Mouse (Mus musculus) forebrain, embryonic 11.5 days (tissue): ENCODE data around the gene Mboat1. TPM values are rescaled to one million over a fixed set of nuclear protein-coding genes. Genes with fewer than 3 reads are reported as not detected.
A peak's percentile ranks its signal among the peaks of the same experiment; 100 is the strongest.

Source experiments
- ATAC-seq: fragments of 200-750 bp; cut with Nextera tagmentation; replicated peaks from 2 replicates; pipeline ENCODE4 v1.8.0; 2017; ENCODE audit warnings: moderate TSS enrichment; ENCODE audit not compliant: low FRiP score
- DNase-seq: peaks from one replicate; pipeline ENCODE4 v3.0.0-alpha.2; 2017; ENCODE audit warnings: low spot score
- H3K27ac ChIP-seq: fragments of 300-500 bp; sonication (generic); 2 replicates; pipeline ENCODE4 v1.5.1; 2014; ENCODE audit warnings: low read depth, low read length
- H3K27me3 ChIP-seq: fragments of 300-500 bp; sonication (generic); 2 replicates; pipeline ENCODE4 v1.6.1; 2014; ENCODE audit warnings: mild to moderate bottlenecking, low read length, mixed read lengths; ENCODE audit not compliant: control insufficient read depth, insufficient read depth
- H3K36me3 ChIP-seq: fragments of 300-500 bp; sonication (generic); 2 replicates; pipeline ENCODE4 v1.6.1; 2014; ENCODE audit warnings: mild to moderate bottlenecking, low read length, moderate library complexity, mixed read lengths; ENCODE audit not compliant: control insufficient read depth, insufficient read depth
- H3K4me1 ChIP-seq: fragments of 300-500 bp; sonication (generic); replicated peaks from 2 replicates; pipeline ENCODE4 v1.6.1; 2014; ENCODE audit warnings: low read length, mixed read lengths; ENCODE audit not compliant: control insufficient read depth, insufficient read depth
- H3K4me2 ChIP-seq: fragments of 300-500 bp; sonication (generic); 2 replicates; pipeline ENCODE4 v1.6.1; 2014; ENCODE audit warnings: low read depth, mild to moderate bottlenecking, low read length, moderate library complexity, mixed read lengths; ENCODE audit not compliant: severe bottlenecking
- H3K4me3 ChIP-seq: fragments of 300-500 bp; sonication (generic); 2 replicates; pipeline ENCODE4 v1.5.1; 2014; ENCODE audit warnings: low read depth, low read length
- H3K9ac ChIP-seq: fragments of 300-500 bp; sonication (generic); 2 replicates; pipeline ENCODE4 v1.6.1; 2014; ENCODE audit warnings: low read length
- H3K9me3 ChIP-seq: fragments of 300-500 bp; sonication (generic); 2 replicates; pipeline ENCODE4 v1.6.1; 2016; ENCODE audit warnings: low read length, mixed read lengths; ENCODE audit not compliant: control insufficient read depth
- WGBS: fragments of 180-500 bp; shearing (Covaris S2); extraction: QIAGEN DNeasy Blood & Tissue Kit; methylation state at CpG from one replicate; pipeline ENCODE4 v1.1.7; 2014; 5-methylcytosine and 5-hydroxymethylcytosine counted together
- polyA plus RNA-seq: library from polyadenylated mRNA; unstranded; fragments of >200 nt; fragmentation: Nextera tagmentation; extraction: Ambion mirVana; gene quantifications from 2 replicates; pipeline ENCODE4 v1.2.1, GENCODE M21; 2014

Gene Mboat1
- polyA plus RNA-seq, result 5.5 and 6.0 TPM in 2 replicates

DNA sequence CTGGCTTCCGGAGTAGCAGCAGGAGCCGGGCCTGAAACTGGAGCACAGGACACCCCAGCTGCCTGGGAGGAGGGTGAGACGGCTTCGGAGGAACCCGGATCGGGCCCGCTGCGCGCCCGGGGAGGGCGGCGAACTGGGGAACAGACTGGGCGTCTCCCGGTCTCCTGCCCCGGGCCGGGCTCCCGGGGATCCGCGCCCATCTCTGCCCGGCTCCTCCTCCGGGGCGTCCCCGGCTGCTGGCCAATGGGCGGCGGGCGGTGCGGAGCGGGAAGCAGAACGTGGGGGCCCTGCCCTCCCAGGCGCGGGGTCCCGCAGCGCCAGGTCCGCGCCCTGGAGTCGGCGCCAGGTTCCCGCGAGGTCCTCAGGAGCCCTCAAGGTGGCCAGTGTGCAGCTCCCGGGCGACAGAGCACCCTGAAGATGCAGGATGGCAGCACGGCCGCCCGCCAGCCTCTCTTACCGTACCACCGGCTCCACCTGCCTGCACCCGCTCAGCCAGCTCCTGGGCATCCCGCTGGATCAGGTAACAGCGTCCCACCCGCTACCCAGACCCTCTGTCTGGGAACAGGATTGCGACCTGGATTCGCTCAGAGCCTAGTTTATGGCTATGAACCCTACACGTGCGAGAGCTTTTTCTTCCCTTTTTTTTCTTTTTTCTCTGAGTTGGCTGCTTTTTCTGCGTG, at the start of gene Mboat1:
Gene Mboat1, plus strand, starts transcription at position 247 of the 680 bp plus-strand sequence.
- peak within 1 kb of the TSS; percentile 73 for H3K9ac ChIP-seq
- ATAC-seq (peak; percentile 95), DNase-seq (peak; percentile 82)
- under 1% methylated on average over 55 of the region's 55 CpGs for whole genome bisulfite sequencing
- H3K4me2 ChIP-seq, result peak within 1 kb of the TSS; percentile 94
- H3K9me3 ChIP-seq, result no peaks in the 10 kb centered on the region
- H3K27ac ChIP-seq, result no peak within 1 kb of the TSS
- H3K36me3 ChIP-seq, result no peaks in the 10 kb centered on the region
- peaks cover 7% of the 10 kb centered on the region; the same call in 1 of the 2 replicates for H3K27me3 ChIP-seq
- peak within 1 kb of the TSS; percentile 55 for H3K4me3 ChIP-seq
- no peaks in the 10 kb centered on the region for H3K4me1 ChIP-seq

DNA sequence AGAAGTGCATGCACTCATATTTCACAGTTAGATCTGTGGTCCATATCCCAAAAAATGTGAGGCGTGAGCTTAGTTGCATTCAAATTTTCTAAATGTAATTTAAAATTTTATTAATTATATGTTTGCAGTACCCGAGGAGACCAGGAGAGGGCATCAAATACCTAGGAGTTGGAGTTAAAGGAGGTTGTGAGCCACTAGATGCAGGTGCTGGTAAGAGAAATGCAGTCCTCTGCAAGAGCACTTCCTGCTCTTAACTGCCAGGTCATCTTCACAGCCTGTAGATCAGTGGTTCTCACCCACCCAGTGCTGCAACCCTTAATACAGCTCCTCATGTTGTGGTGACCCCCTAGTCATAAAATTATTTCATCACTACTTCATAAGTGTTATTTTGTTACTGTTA, 43.2 kb upstream of the Mboat1 start:
- no peak for DNase-seq
- H3K9ac ChIP-seq, result no peak overlapping the region
- no peaks in the 10 kb centered on the region for H3K27me3 ChIP-seq
- no peak overlapping the region for H3K27ac ChIP-seq
- H3K4me2 ChIP-seq, result no peak overlapping the region
- H3K4me3 ChIP-seq, result no peak overlapping the region
- no peaks in the 10 kb centered on the region for H3K4me1 ChIP-seq
- no peaks in the 10 kb centered on the region for H3K36me3 ChIP-seq
- WGBS, result 40% methylated on average over 2 of the region's 2 CpGs
- no peaks in the 10 kb centered on the region for H3K9me3 ChIP-seq
- no peak for ATAC-seq

DNA sequence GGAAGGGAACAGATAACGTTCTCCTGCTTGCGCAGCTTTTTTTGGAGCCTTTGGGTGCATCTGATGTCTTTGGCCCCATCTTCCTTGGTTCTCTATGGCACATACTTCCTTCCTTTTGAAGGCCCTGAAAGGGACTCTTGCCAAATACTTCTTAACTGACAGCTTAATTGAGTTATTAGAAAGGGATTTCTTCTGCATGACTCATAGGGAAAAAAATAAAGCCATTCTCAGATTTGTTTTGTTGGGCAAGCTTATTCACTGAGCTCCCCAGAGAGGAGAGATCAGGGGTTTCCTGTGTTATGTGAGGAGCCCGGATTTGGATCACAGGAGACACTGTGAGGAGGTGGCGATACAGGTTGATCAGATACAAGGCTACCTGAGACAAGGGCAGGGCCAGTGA, 40.4 kb upstream of the Mboat1 start:
- no peaks in the 10 kb centered on the region for H3K36me3 ChIP-seq
- no peak overlapping the region for H3K27ac ChIP-seq
- no peak overlapping the region for H3K4me2 ChIP-seq
- no peak for ATAC-seq
- no peak overlapping the region for H3K9ac ChIP-seq
- H3K9me3 ChIP-seq, result no peaks in the 10 kb centered on the region
- 75% methylated on average over 4 of the region's 4 CpGs for WGBS
- no peaks in the 10 kb centered on the region for H3K4me1 ChIP-seq
- H3K4me3 ChIP-seq, result no peak overlapping the region
- no peaks in the 10 kb centered on the region for H3K27me3 ChIP-seq
- DNase-seq, result no peak

DNA sequence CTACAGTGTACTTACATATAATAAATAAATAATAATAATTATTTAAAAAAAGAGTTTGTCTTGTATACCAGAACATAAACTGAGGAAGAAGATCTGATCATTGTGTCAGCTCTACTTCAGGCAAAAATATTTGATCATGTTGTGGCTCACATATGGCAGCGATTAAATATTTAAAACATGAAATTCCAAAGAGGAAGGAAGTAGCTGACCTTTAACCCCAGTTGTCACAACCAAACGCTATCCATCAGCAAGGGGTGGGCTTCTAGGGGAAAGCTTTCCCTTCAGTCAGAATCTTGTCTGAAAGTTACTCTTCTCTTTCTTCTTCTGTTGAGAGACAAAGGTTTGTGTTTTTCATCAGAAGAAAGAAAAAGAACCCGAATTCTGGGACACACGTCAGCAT, 39.8 kb upstream of the Mboat1 start:
- H3K4me1 ChIP-seq, result no peaks in the 10 kb centered on the region
- WGBS, result 71% methylated on average over 4 of the region's 4 CpGs
- H3K27me3 ChIP-seq, result no peaks in the 10 kb centered on the region
- no peak overlapping the region for H3K4me2 ChIP-seq
- no peak overlapping the region for H3K27ac ChIP-seq
- ATAC-seq (no peak), DNase-seq (no peak)
- H3K36me3 ChIP-seq, result no peaks in the 10 kb centered on the region
- H3K9ac ChIP-seq, result no peak overlapping the region
- no peaks in the 10 kb centered on the region for H3K9me3 ChIP-seq
- no peak overlapping the region for H3K4me3 ChIP-seq

DNA sequence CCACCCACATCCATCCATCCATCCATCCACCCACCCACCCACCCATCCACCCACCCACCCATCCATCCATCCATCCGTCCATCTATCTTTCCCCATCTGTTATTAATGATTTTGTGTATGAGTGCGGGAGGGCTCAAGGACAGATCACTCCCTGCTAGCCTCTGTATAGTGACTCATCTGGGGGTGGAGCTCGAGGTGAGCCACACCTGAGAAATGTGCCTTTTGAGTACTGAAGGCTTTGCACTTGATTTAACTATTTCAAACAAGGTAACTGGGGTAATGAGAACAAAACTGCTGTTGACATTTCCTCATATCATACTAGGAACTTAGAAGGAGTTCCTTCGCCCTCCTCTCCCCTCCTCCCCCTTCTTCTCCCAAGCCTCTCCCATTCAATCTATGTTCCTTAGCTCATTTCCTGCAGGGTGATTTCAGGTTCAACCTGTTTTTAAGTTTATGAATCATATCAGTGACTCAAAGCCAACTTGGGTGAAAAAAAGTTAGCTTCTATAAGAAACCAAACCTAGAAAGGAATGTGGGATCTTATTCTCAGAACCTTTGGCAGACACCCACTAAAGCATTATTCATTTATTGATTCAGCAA, 27.2 kb upstream of the Mboat1 start:
- Histone ChIP-seq H3K4me2 (no peak overlapping the region), H3K9me3 (no peaks in the 10 kb centered on the region), H3K27me3 (no peaks in the 10 kb centered on the region), H3K27ac (no peak overlapping the region), H3K9ac (no peak overlapping the region), H3K4me1 (no peaks in the 10 kb centered on the region), H3K4me3 (no peak overlapping the region), H3K36me3 (no peaks in the 10 kb centered on the region)
- WGBS, result 79% methylated on average over 4 of the region's 4 CpGs
- ATAC-seq (no peak), DNase-seq (no peak)

DNA sequence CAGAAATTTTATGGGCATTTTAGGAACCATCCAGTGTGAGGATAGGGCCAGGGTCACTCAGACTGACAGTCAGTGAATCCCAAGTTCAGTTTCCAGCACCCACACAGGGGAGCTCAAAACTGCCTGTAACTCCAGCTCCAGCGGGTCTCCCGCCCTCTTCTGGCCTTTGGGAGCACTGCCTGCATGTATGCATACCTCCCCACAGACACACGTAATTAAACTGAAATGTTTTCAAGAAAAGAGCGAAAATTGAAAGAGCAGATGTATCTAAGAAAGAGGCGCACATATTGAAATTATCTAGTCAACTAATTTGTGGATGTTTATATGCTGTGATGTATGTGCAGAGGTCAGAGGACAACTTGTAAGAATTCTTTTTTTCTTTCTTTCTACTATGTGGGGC, 20.5 kb upstream of the Mboat1 start:
- ATAC-seq (no peak), DNase-seq (no peak)
- no peaks in the 10 kb centered on the region for H3K27me3 ChIP-seq
- H3K36me3 ChIP-seq, result no peaks in the 10 kb centered on the region
- no peaks in the 10 kb centered on the region for H3K9me3 ChIP-seq
- H3K4me1 ChIP-seq, result no peaks in the 10 kb centered on the region
- no peak overlapping the region for H3K27ac ChIP-seq
- H3K9ac ChIP-seq, result no peak overlapping the region
- H3K4me2 ChIP-seq, result no peak overlapping the region
- no peak overlapping the region for H3K4me3 ChIP-seq
- 83% methylated on average over 5 of the region's 5 CpGs for WGBS

DNA sequence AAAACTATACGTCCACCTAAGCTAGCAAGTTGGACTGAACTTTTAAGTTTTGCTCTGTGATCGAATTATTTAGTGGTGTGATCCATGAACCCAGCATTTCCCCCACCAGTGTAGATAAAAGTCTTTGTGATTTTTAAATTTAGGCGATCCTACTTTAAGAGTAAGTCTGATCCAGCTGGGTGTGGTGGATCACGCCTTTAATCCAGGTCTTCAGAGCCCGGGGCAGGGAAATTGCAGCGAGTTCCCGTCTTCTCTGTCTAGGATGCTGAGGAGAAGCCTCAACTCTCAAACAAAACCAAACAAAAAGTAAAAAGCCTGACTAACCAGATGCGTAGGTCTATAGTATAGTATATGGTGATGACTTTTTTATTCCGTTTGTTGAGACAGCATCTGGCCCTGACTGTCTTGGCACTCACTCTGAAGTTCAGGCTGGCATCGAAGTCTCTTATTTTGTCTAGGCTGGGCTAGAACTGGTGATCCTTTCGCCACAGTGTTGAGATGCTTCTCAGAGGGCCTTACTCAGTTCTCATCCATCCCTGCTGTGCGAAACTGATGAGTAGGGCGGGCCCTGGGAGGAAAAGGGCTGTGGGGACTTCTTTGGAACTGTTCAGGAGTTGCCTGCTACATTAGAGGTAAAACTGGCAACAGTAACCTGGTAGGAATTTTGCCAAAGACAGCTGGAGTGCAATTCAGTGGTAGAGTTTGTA, 787 bp downstream of the Mboat1 start:
- Histone ChIP-seq H3K9ac (no peak overlapping the region; the same call in 1 of the 2 replicates), H3K4me3 (peak overlapping the region; percentile 55), H3K4me2 (peak overlapping the region; percentile 94), H3K9me3 (no peaks in the 10 kb centered on the region), H3K4me1 (no peaks in the 10 kb centered on the region), H3K27ac (no peak overlapping the region), H3K36me3 (no peaks in the 10 kb centered on the region), H3K27me3 (peaks cover 7% of the 10 kb centered on the region; the same call in 1 of the 2 replicates)
- no peak for DNase-seq
- 25% methylated on average over 13 of the region's 13 CpGs for WGBS
- peak; percentile 18; the same call in 1 of the 2 replicates for ATAC-seq

DNA sequence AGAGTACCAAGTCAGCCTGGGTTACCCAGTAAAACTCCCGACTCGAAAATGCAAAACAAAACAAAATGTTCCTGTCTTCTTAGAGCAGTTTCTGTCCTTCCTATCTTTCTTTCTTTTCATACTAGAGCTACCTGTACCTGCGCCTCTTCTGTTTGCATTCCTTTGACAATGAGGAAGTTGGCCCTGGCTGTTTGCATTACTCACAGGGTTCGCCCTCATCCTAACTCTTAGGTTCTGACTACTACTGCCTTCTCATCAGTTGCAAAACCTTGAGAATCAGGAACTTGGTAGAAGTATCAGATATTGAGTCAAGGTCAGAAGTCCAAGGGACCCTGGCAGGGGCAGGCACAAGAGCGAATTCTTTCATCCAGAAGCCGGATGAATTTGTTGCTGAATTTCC, 1.7 kb downstream of the Mboat1 start:
- no peak for ATAC-seq
- WGBS, result 85% methylated on average over 6 of the region's 6 CpGs

More for the DNA sequence above, 1.7 kb downstream of the Mboat1 start:
- no peak overlapping the region for H3K4me3 ChIP-seq
- H3K4me2 ChIP-seq, result no peak overlapping the region
- H3K27ac ChIP-seq, result no peak overlapping the region
- DNase-seq, result no peak
- peaks cover 7% of the 10 kb centered on the region; the same call in 1 of the 2 replicates for H3K27me3 ChIP-seq
- no peaks in the 10 kb centered on the region for H3K9me3 ChIP-seq
- no peaks in the 10 kb centered on the region for H3K36me3 ChIP-seq
- H3K9ac ChIP-seq, result no peak overlapping the region
- H3K4me1 ChIP-seq, result no peaks in the 10 kb centered on the region
